Mouse (Mus musculus) embryonic facial prominence, embryonic 12.5 days (tissue): ENCODE measurements around the gene Eef1e1. TPM values are rescaled to one million over a fixed set of nuclear protein-coding genes. Genes with fewer than 3 reads are reported as not detected.

Source experiments
- ATAC-seq: fragments of 200-750 bp; cut with Nextera tagmentation; 2 replicates; pipeline ENCODE4 v1.8.0; 2017; ENCODE audit not compliant: insufficient number of reproducible peaks, insufficient read depth, low FRiP score, low TSS enrichment
- H3K27ac ChIP-seq: fragments of 300-500 bp; sonication (generic); 2 replicates; pipeline ENCODE4 v1.5.1; 2016; ENCODE audit warnings: mild to moderate bottlenecking
- H3K27me3 ChIP-seq: fragments of 300-500 bp; sonication (generic); 2 replicates; pipeline ENCODE4 v1.6.1; 2016; ENCODE audit warnings: mild to moderate bottlenecking, moderate library complexity
- H3K36me3 ChIP-seq: fragments of 300-500 bp; sonication (generic); 2 replicates; pipeline ENCODE4 v1.6.1; 2016; ENCODE audit warnings: mild to moderate bottlenecking
- H3K4me1 ChIP-seq: fragments of 300-500 bp; sonication (generic); 2 replicates; pipeline ENCODE4 v1.6.1; 2016
- H3K4me2 ChIP-seq: fragments of 300-500 bp; sonication (generic); replicated peaks from 2 replicates; pipeline ENCODE4 v1.6.1; 2016; ENCODE audit warnings: mild to moderate bottlenecking, moderate library complexity
- H3K4me3 ChIP-seq: fragments of 300-500 bp; sonication (generic); 2 replicates; pipeline ENCODE4 v1.5.1; 2016; ENCODE audit warnings: mild to moderate bottlenecking
- H3K9ac ChIP-seq: fragments of 300-500 bp; sonication (generic); 2 replicates; pipeline ENCODE4 v1.6.1; 2016; ENCODE audit warnings: mild to moderate bottlenecking, moderate library complexity
- H3K9me3 ChIP-seq: fragments of 300-500 bp; sonication (generic); 2 replicates; pipeline ENCODE4 v1.6.1; 2016; ENCODE audit warnings: mild to moderate bottlenecking, moderate library complexity
- WGBS: fragments of 180-500 bp; shearing (Covaris S2); methylation state at CpG from one replicate; pipeline ENCODE4 v1.1.7; 2016; 5-methylcytosine and 5-hydroxymethylcytosine counted together
- polyA plus RNA-seq: library from polyadenylated mRNA; unstranded; fragments of >200 nt; fragmentation: Nextera tagmentation; extraction: Ambion mirVana; gene quantifications from 2 replicates; pipeline ENCODE4 v1.2.1, GENCODE M21; 2016

Gene Eef1e1
- polyA plus RNA-seq, 1 experiment from 2014 or later = 44.9 TPM

GRCm38 (mm10) chr13:38649069-38649468 is 9.8 kb downstream of the Eef1e1 start:
- Histone ChIP-seq H3K9ac (no peak overlapping the region), H3K4me2 (no peak overlapping the region), H3K4me3 (no peak overlapping the region), H3K27me3 (no peaks in the 10 kb centered on the region), H3K27ac (no peak overlapping the region), H3K4me1 (no peaks in the 10 kb centered on the region), H3K9me3 (no peaks in the 10 kb centered on the region), H3K36me3 (peaks cover 87% of the 10 kb centered on the region)
- no peak for ATAC-seq
- WGBS = 88% methylated on average over 4 of the region's 4 CpGs

GRCm38 (mm10) chr13:38641414-38641813 is 17.4 kb downstream of the Eef1e1 start:
- 93% methylated on average over 5 of the region's 5 CpGs for WGBS

GRCm38 (mm10) chr13:38640961-38641360 is 17.9 kb downstream of the Eef1e1 start:
- 88% methylated on average over 5 of the region's 5 CpGs for WGBS
- Histone ChIP-seq H3K36me3 (peaks cover 24% of the 10 kb centered on the region), H3K27ac (no peak overlapping the region)

More at GRCm38 (mm10) chr13:38641414-38641813, 17.4 kb downstream of the Eef1e1 start:
- Histone ChIP-seq H3K4me3 (no peak overlapping the region), H3K9me3 (no peaks in the 10 kb centered on the region), H3K9ac (no peak overlapping the region), H3K36me3 (peaks cover 27% of the 10 kb centered on the region), H3K4me2 (no peak overlapping the region), H3K27ac (no peak overlapping the region), H3K27me3 (no peaks in the 10 kb centered on the region), H3K4me1 (no peaks in the 10 kb centered on the region)
- ATAC-seq = no peak

GRCm38 (mm10) chr13:38638694-38639093 is 20.2 kb downstream of the Eef1e1 start:
- ATAC-seq = no peak
- Histone ChIP-seq H3K9ac (no peak overlapping the region), H3K4me2 (no peak overlapping the region), H3K4me1 (peaks cover 5% of the 10 kb centered on the region; the same call in 1 of the 2 replicates), H3K9me3 (no peaks in the 10 kb centered on the region), H3K4me3 (no peak overlapping the region), H3K36me3 (peaks cover 4% of the 10 kb centered on the region), H3K27me3 (no peaks in the 10 kb centered on the region), H3K27ac (no peak overlapping the region)
- 74% methylated on average over 11 of the region's 11 CpGs for WGBS

More at GRCm38 (mm10) chr13:38640961-38641360, 17.9 kb downstream of the Eef1e1 start:
- no peak for ATAC-seq
- Histone ChIP-seq H3K4me1 (no peaks in the 10 kb centered on the region), H3K9ac (no peak overlapping the region), H3K9me3 (no peaks in the 10 kb centered on the region), H3K27me3 (no peaks in the 10 kb centered on the region), H3K4me3 (no peak overlapping the region), H3K4me2 (no peak overlapping the region)

GRCm38 (mm10) chr13:38634800-38635269 is 24.0 kb downstream of the Eef1e1 start, which contains the start of gene Bloc1s5:
TSS of gene Bloc1s5 (minus strand) at chr13:38635109.
- peak within 1 kb of the TSS; percentile 64 for H3K9ac ChIP-seq
- peak within 1 kb of the TSS; percentile 54 for H3K27ac ChIP-seq
- peak; percentile 94 for ATAC-seq
- under 1% methylated on average over 44 of the region's 44 CpGs for WGBS
- H3K4me3 ChIP-seq = peak within 1 kb of the TSS; percentile 66
- 0 out of 2 replicates have a peak, but pooled peaks cover 7% of the 10 kb centered on the region for H3K36me3 ChIP-seq
- H3K9me3 ChIP-seq = no peaks in the 10 kb centered on the region
- H3K4me1 ChIP-seq = peaks cover 5% of the 10 kb centered on the region; the same call in 1 of the 2 replicates
- peak within 1 kb of the TSS; percentile 65 for H3K4me2 ChIP-seq
- H3K27me3 ChIP-seq = no peaks in the 10 kb centered on the region

- under 1% methylated on average over 19 of the region's 19 CpGs for WGBS
- H3K9me3 ChIP-seq = no peaks in the 10 kb centered on the region
- H3K27me3 ChIP-seq = no peaks in the 10 kb centered on the region
- H3K36me3 ChIP-seq = 0 out of 2 replicates have a peak, but pooled peaks cover 7% of the 10 kb centered on the region
- H3K4me3 ChIP-seq = peak overlapping the region; percentile 66
- peak overlapping the region; percentile 64 for H3K9ac ChIP-seq
- H3K4me1 ChIP-seq = peaks cover 5% of the 10 kb centered on the region; the same call in 1 of the 2 replicates
- peak overlapping the region; percentile 54; the same call in 1 of the 2 replicates for H3K27ac ChIP-seq
- H3K4me2 ChIP-seq = peak overlapping the region; percentile 65
- ATAC-seq = peak; percentile 79
These were observed 24.5 kb downstream of the Eef1e1 start for GRCm38 (mm10) chr13:38634256-38634799.

- 0 out of 2 replicates have a peak, but pooled peaks cover 7% of the 10 kb centered on the region for H3K36me3 ChIP-seq
- no peak overlapping the region for H3K9ac ChIP-seq
- H3K4me1 ChIP-seq = peaks cover 5% of the 10 kb centered on the region; the same call in 1 of the 2 replicates
- H3K27me3 ChIP-seq = no peaks in the 10 kb centered on the region
- H3K9me3 ChIP-seq = no peaks in the 10 kb centered on the region
- no peak for ATAC-seq
- peak overlapping the region; percentile 65; the same call in 1 of the 2 replicates for H3K4me2 ChIP-seq
- H3K4me3 ChIP-seq = no peak overlapping the region
- H3K27ac ChIP-seq = no peak overlapping the region
- WGBS = 94% methylated on average over 6 of the region's 6 CpGs
These were observed 25.4 kb downstream of the Eef1e1 start for GRCm38 (mm10) chr13:38633287-38634000.

- Histone ChIP-seq H3K27ac (no peak overlapping the region), H3K9me3 (no peaks in the 10 kb centered on the region), H3K4me1 (peaks cover 5% of the 10 kb centered on the region; the same call in 1 of the 2 replicates), H3K4me3 (no peak overlapping the region), H3K36me3 (0 out of 2 replicates have a peak, but pooled peaks cover 7% of the 10 kb centered on the region), H3K27me3 (no peaks in the 10 kb centered on the region), H3K9ac (no peak overlapping the region), H3K4me2 (no peak overlapping the region)
- ATAC-seq = no peak
- WGBS = 88% methylated on average over 6 of the region's 6 CpGs
These were observed 26.3 kb downstream of the Eef1e1 start for GRCm38 (mm10) chr13:38632556-38632955.

- WGBS = 22% methylated on average over 6 of the region's 6 CpGs
- ATAC-seq = no peak
- no peaks in the 10 kb centered on the region for H3K4me1 ChIP-seq
- no peak overlapping the region for H3K27ac ChIP-seq
- no peak overlapping the region for H3K4me3 ChIP-seq
- no peaks in the 10 kb centered on the region for H3K9me3 ChIP-seq
- no peaks in the 10 kb centered on the region for H3K27me3 ChIP-seq
- H3K4me2 ChIP-seq = no peak overlapping the region
- 0 out of 2 replicates have a peak, but pooled peaks cover 7% of the 10 kb centered on the region for H3K36me3 ChIP-seq
- no peak overlapping the region for H3K9ac ChIP-seq
These were observed 32.7 kb downstream of the Eef1e1 start for GRCm38 (mm10) chr13:38626229-38626525.

GRCm38 (mm10) chr13:38625492-38626228 is 33.2 kb downstream of the Eef1e1 start:
- Histone ChIP-seq H3K36me3 (0 out of 2 replicates have a peak, but pooled peaks cover 7% of the 10 kb centered on the region), H3K4me1 (no peaks in the 10 kb centered on the region), H3K27ac (no peak overlapping the region), H3K27me3 (no peaks in the 10 kb centered on the region), H3K9me3 (no peaks in the 10 kb centered on the region), H3K4me3 (no peak overlapping the region), H3K4me2 (no peak overlapping the region), H3K9ac (no peak overlapping the region)
- ATAC-seq = no peak
- 23% methylated on average over 5 of the region's 5 CpGs for WGBS

GRCm38 (mm10) chr13:38624292-38624902 is 34.5 kb downstream of the Eef1e1 start:
- Histone ChIP-seq H3K4me3 (no peak overlapping the region), H3K9me3 (no peaks in the 10 kb centered on the region), H3K36me3 (no peaks in the 10 kb centered on the region), H3K27me3 (no peaks in the 10 kb centered on the region), H3K4me2 (no peak overlapping the region), H3K9ac (no peak overlapping the region), H3K27ac (no peak overlapping the region), H3K4me1 (no peaks in the 10 kb centered on the region)
- 88% methylated on average over 8 of the region's 8 CpGs for WGBS
- ATAC-seq = no peak
